Mouse (Mus musculus): ENCODE data around the gene Glt1d1. TPM values are rescaled to one million over a fixed set of nuclear protein-coding genes. Genes with fewer than 3 reads are reported as not detected.

The Glt1d1 gene
- total and polyA plus RNA-seq, 3 experiments = 0.19 TPM; not detected in 2

DNA sequence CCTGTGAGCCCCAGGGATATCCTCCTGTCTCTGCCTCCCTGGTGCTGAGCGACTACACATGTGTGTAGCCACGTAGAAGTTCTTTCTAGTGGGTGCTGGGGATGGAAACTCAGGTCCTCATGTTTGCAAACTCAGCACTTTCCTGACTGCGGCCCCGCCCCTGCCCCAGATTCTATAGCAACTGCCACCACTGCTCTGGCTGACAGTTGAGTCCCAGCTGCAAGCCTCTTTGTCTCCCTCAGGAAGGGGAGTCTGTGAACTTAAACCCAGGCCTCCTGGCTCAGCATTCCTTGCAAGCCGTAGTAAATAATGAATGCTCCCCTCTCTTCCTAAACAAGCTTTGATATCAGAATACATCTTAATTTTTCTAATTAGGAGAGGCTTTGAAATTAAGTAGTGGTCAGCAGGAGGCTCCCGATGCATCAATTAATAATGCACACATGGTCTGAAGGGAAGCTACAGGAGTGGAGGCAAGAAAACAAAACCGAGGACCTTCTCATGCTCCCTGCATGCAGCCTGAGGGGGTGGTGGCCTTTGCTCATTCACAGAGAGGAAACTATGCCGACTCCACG, 71.6 kb downstream of the Glt1d1 start:
- H3K27me3 ChIP-seq (ENCODE audit: control insufficient read depth in 1 of 2, insufficient read depth in 2 of 2, low read length in 2 of 2) = no peaks in the 10 kb centered on the region
- no peaks in the 10 kb centered on the region for H3K36me3 ChIP-seq (ENCODE audit: control insufficient read depth in 1 of 2, insufficient read depth in 2 of 2, low read length in 2 of 2)
- H3K9ac ChIP-seq (ENCODE audit: control insufficient read depth, low read depth, low read length, poor library complexity, severe bottlenecking) = no peak overlapping the region
- no peak overlapping the region for H3K4me3 ChIP-seq (ENCODE audit: control insufficient read depth in 1 of 2, insufficient read depth in 1 of 2, low read depth in 2 of 2, low read length in 2 of 2)
- TF ChIP-seq MEF2A (IDR thresholded peaks at IDR 0.05; ENCODE audit: extremely low read depth, insufficient replicate concordance, low read depth, low read length, poor library complexity, severe bottlenecking) (no peak), GATA1 (IDR thresholded peaks at IDR 0.05; ENCODE audit: low read depth, low read length) (no peak), JUND (IDR thresholded peaks at IDR 0.05; ENCODE audit: low read depth, low read length) (no peak), POLR2AphosphoS2 (IDR thresholded peaks at IDR 0.05; ENCODE audit: low read length) (no peak), CHD1 (IDR thresholded peaks at IDR 0.05; ENCODE audit: low read depth, low read length) (no peak), NRF1 (IDR thresholded peaks at IDR 0.05; ENCODE audit: insufficient read depth, low read depth, low read length, poor library complexity, severe bottlenecking) (no peak), CTCF (IDR thresholded peaks at IDR 0.05 in 2 of 3, conservative IDR thresholded peaks at IDR 0.05 in 1 of 3; ENCODE audit: control insufficient read depth in 1 of 3, insufficient read depth in 1 of 3, low read depth in 2 of 3, low read length in 3 of 3, poor library complexity in 1 of 3, severe bottlenecking in 1 of 3) (no peak), UBTF (IDR thresholded peaks at IDR 0.05; ENCODE audit: borderline replicate concordance, insufficient read depth, low read depth, low read length) (no peak), CHD2 (IDR thresholded peaks at IDR 0.05; ENCODE audit: low read length) (no peak), MAFK (IDR thresholded peaks at IDR 0.05; ENCODE audit: borderline replicate concordance, low read depth, low read length) (no peak), TBP (IDR thresholded peaks at IDR 0.05; ENCODE audit: low read depth, low read length) (no peak), SMC3 (IDR thresholded peaks at IDR 0.05; ENCODE audit: low read depth, low read length) (no peak), USF1 (IDR thresholded peaks at IDR 0.05; ENCODE audit: low read depth, low read length) (no peak), ZMIZ1 (IDR thresholded peaks at IDR 0.05; ENCODE audit: low read depth, low read length) (no peak), POLR2AphosphoS5 (IDR thresholded peaks at IDR 0.05; ENCODE audit: borderline replicate concordance, low read depth, low read length) (no peak), RAD21 (IDR thresholded peaks at IDR 0.05; ENCODE audit: low read depth, low read length) (no peak), ETS1 (IDR thresholded peaks at IDR 0.05; ENCODE audit: low read depth, low read length) (no peak), ZKSCAN1 (IDR thresholded peaks at IDR 0.05; ENCODE audit: low read depth, low read length) (no peak), ZNF384 (IDR thresholded peaks at IDR 0.05; ENCODE audit: low read depth, low read length) (no peak), TCF12 (IDR thresholded peaks at IDR 0.05; ENCODE audit: low read depth, low read length) (no peak)
- DNase-seq (ENCODE audit: low read depth, low spot score) = no peak
- H3K79me2 ChIP-seq (ENCODE audit: control insufficient read depth, insufficient read depth, low read length, poor library complexity) = no peaks in the 10 kb centered on the region
- no peaks in the 10 kb centered on the region for H3K9me3 ChIP-seq (replicated peaks; ENCODE audit: insufficient read depth, low read length)
- no peaks in the 10 kb centered on the region for H3K4me1 ChIP-seq (ENCODE audit: control insufficient read depth in 1 of 2, insufficient read depth in 2 of 2, low read length in 2 of 2)
- no peak overlapping the region for H3K27ac ChIP-seq (ENCODE audit: control insufficient read depth, low read depth, low read length)

DNA sequence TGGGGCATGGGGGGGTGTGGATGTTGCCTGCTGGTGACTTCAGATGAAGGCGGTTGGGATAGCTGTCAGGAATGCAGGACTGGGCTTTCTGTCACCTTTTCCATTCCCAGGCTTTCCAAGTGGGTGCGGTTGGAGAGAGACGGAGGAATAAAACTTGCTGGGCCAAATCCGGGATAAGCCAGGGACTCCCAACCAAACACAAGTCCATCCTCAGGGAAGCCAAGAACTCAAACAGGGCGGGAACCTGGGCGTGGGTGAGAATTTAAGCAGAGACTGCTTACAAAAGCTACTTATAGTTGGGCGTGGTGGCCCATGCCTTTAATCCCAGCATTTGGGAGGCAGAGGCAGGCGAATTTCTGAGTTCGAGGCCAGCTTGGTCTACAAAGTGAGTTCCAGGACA, 73.2 kb downstream of the Glt1d1 start:
- Histone ChIP-seq H3K27ac (ENCODE audit: control insufficient read depth, low read depth, low read length) (no peak overlapping the region), H3K79me2 (ENCODE audit: control insufficient read depth, insufficient read depth, low read length, poor library complexity) (no peaks in the 10 kb centered on the region), H3K9me3 (replicated peaks; ENCODE audit: insufficient read depth, low read length) (no peaks in the 10 kb centered on the region), H3K36me3 (ENCODE audit: control insufficient read depth in 1 of 2, insufficient read depth in 2 of 2, low read length in 2 of 2) (no peaks in the 10 kb centered on the region), H3K9ac (ENCODE audit: control insufficient read depth, low read depth, low read length, poor library complexity, severe bottlenecking) (no peak overlapping the region), H3K27me3 (ENCODE audit: control insufficient read depth in 1 of 2, insufficient read depth in 2 of 2, low read length in 2 of 2) (no peaks in the 10 kb centered on the region), H3K4me1 (ENCODE audit: control insufficient read depth in 1 of 2, insufficient read depth in 2 of 2, low read length in 2 of 2) (no peaks in the 10 kb centered on the region), H3K4me3 (ENCODE audit: control insufficient read depth in 1 of 2, insufficient read depth in 1 of 2, low read depth in 2 of 2, low read length in 2 of 2) (no peak overlapping the region)
- no peak for DNase-seq (ENCODE audit: low read depth, low spot score)
- TF ChIP-seq POLR2AphosphoS5 (IDR thresholded peaks at IDR 0.05; ENCODE audit: borderline replicate concordance, low read depth, low read length) = no peak
- TF ChIP-seq CHD1 (IDR thresholded peaks at IDR 0.05; ENCODE audit: low read depth, low read length) = no peak
- TF ChIP-seq TBP (IDR thresholded peaks at IDR 0.05; ENCODE audit: low read depth, low read length) = no peak
- TF ChIP-seq ETS1 (IDR thresholded peaks at IDR 0.05; ENCODE audit: low read depth, low read length) = no peak
- TF ChIP-seq ZKSCAN1 (IDR thresholded peaks at IDR 0.05; ENCODE audit: low read depth, low read length) = no peak
- no peak for TF ChIP-seq BHLHE40 (IDR thresholded peaks at IDR 0.05; ENCODE audit: borderline replicate concordance, low read depth, low read length)
- no peak for TF ChIP-seq USF1 (IDR thresholded peaks at IDR 0.05; ENCODE audit: low read depth, low read length)
- TF ChIP-seq E2F4 (IDR thresholded peaks at IDR 0.05; ENCODE audit: borderline replicate concordance, low read depth, low read length) = no peak
- no peak for TF ChIP-seq MXI1 (IDR thresholded peaks at IDR 0.05; ENCODE audit: low read depth, low read length)
- TF ChIP-seq ZMIZ1 (IDR thresholded peaks at IDR 0.05; ENCODE audit: low read depth, low read length) = no peak

All from MEL (cell line).